Mouse (Mus musculus) olfactory bulb, adult 2 months (tissue): ENCODE results near the gene Dleu7.

ENCODE experiments used
- CTCF ChIP-seq: fragments of 200-500 bp; IDR thresholded peaks from 2 replicates; pipeline ENCODE4 v1.5.1; 2012; ENCODE audit warnings: low read depth, mild to moderate bottlenecking, low read length, moderate library complexity; ENCODE audit not compliant: insufficient read depth
- POLR2A ChIP-seq: fragments of 200-500 bp; IDR thresholded peaks from 2 replicates; pipeline ENCODE4 v1.6.1; 2012; ENCODE audit warnings: mild to moderate bottlenecking, low read depth, low read length, moderate library complexity; ENCODE audit not compliant: insufficient read depth

DNA sequence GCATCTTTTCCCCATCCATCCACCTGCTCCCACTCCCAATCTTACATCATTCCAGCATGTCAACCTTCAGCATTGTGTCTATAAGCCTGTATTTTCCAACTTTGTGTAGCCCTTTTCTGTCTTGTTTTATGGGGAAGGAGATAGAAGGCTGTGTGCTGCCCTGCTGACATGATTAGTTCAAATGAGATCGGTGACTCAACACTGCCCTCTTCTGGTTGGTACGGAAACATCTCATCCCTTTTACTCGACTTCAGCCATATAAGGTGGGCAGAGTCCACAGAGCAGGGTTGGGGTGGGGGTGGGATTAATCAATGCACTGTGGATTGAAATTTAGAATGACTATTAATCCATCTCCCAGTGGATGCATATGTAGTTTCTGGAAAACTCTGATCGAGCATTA lies 40.8 kb downstream of the Dleu7 start:
- TF ChIP-seq POLR2A (no peak), CTCF (no peak)
